Mouse (Mus musculus): ENCODE results near the gene Myh9.
"Not testable (repeated sequence)": the region's sequence is repeated elsewhere in the genome, so short reads cannot be mapped to it uniquely, and the experiment has no call there.

Gene Myh9

DNA sequence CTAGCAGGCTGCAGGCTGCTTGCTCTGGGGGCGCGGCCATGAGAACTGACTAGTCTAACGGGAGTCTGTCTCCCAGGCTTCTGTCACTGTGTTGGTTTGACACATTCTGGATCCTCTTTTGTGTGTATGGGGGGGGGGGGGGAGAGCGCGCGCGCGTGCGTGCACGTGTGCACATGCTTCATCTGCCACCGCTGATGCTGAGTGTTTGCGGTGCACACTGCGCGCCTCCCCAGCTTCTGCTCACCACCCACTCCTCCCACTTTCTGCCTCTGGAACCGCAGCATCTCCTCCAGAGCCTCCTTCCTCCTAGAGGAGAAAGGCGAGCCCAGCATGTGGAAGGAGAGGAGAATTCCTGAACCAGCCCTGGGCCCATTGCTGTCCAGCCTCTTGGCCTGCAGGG lies 81.9 kb downstream of the Myh9 start:
- DNase-seq (ENCODE audit: low read depth in 1 of 2, low spot score in 2 of 2) = no peak

DNA sequence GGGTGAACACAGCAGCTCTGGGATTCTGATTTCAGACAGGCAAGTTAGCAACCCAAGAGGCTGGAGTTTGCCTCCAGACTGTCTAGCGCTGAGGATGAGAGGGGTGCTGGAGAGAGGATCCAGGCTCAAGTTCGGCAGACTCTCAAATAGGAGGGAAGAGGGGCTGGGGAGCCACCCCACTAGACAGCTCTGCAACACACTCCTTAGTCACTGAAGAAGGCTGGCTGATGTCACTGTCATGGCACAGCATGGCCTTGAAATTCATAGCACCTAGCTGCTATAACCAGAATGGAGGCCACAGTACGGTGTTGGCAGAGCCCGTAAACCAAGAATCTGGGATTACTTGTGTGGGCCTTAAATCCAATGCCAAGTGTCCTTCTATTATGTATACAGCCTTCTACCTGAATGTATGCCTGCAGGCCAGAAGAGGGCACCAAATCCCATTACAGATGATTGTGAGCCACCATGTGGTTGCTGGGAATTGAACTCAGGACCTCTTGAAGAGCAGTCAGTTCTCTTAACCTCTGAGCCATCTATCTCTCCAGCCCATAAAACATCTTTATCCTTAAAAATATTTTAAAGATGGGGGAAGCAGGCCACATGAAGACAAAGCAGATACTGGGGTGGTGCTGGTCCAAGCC lies 84.3 kb downstream of the Myh9 start:
- DNase-seq (ENCODE audit: low read depth in 1 of 2, low spot score in 2 of 2) = no peak

DNA sequence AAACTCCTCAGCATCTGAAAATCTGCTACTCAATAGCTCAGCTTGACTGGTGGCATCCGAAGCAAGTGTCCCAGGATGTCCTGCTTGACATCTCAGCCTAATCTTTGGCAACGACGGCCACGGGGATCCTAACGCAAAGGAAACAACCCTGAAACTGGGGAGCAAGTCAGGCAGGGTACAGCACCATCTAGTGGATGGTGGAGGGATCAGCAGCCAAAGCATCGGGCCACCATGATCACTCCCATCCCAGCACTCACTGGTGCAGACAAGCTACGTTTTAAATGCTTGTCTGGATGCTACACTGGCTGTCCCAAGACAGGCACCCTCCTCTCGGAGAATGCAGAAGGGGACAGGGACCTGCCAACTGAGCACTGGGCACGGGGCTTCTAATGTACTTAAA lies 85.1 kb downstream of the Myh9 start, which contains the start of gene Apol8:
TSS of gene Apol8 (minus strand) at position 156 of the 400 bp plus-strand sequence.
- peak; percentile 37 to 40 for DNase-seq (ENCODE audit: low read depth in 1 of 2, low spot score in 2 of 2)

DNA sequence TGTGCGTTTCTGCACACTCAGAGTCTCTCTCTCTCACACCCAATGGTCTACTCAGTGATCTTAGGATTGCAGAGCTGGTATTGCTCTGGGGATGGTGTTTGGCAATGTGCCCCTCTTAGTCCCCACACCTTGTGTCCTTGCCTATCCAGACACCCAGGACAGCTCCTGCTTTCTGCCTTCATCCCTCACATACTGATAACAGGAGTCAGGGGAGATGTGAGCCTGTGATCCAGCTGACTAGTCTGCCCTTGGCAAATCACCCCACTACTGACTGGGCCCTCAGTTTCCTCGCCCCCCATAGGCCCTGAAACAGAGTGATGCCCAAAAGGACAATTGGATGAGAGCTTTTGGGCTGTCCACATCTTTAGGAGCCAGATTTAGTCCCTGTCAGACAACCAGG lies 85.9 kb downstream of the Myh9 start:
- DNase-seq (ENCODE audit: low read depth in 1 of 2, low spot score in 2 of 2) = no peak

- no peak for DNase-seq (ENCODE audit: low read depth in 1 of 2, low spot score in 2 of 2)
These were observed 86.8 kb downstream of the Myh9 start for GRCm38 (mm10) chr15:77755132-77755531.

DNA sequence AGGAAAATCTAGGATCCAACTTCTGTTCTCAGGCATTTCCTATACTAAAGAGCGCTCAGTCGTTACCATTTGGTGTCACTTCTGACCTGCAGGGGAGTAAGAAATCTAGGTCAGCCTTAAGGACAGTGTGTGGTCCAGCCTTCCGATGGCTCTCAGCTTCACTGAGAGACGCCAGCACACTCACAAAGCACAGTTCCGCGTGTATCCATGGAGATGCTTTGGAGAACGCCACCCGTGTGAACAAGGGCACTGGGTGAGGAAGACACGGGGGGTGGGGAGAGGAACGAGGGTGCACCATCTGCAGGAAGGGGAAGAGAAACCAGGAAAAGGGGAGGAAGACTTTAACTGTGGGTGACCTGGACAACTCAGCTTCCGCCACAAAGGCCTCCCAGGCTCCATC lies 89.5 kb downstream of the Myh9 start:
- no peak for DNase-seq (ENCODE audit: low read depth in 1 of 2, low spot score in 2 of 2)

- no peak for DNase-seq (ENCODE audit: low read depth in 1 of 2, low spot score in 2 of 2)
These were observed 91.5 kb downstream of the Myh9 start for GRCm38 (mm10) chr15:77750461-77750860.

DNA sequence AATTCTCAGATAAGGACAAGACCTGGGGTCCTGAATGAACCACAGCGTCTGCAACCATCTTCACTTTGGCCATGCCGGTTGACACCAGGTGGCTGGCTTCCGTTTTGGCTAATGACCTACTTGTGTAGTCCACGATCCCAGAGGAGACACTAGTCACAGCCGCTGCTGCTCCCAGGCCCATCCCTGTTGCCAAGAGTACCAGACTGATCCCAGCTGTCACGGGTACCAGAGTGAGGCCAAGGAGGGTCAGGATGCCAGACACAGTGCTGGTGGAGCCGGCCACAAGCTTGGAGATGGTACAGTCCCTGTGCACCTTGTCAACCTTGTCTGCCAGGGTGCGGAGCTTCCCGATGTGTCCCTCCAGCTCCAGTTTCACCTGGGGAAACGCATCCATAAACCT lies 92.3 kb downstream of the Myh9 start:
- no peak for DNase-seq (ENCODE audit: low read depth in 1 of 2, low spot score in 2 of 2)

- no peak for DNase-seq (ENCODE audit: low read depth in 1 of 2, low spot score in 2 of 2)
These were observed 93.6 kb downstream of the Myh9 start for GRCm38 (mm10) chr15:77748414-77748813.

GRCm38 (mm10) chr15:77746326-77746725 lies 95.6 kb downstream of the Myh9 start:
- no peak for DNase-seq (ENCODE audit: low read depth in 1 of 2, low spot score in 2 of 2)

DNA sequence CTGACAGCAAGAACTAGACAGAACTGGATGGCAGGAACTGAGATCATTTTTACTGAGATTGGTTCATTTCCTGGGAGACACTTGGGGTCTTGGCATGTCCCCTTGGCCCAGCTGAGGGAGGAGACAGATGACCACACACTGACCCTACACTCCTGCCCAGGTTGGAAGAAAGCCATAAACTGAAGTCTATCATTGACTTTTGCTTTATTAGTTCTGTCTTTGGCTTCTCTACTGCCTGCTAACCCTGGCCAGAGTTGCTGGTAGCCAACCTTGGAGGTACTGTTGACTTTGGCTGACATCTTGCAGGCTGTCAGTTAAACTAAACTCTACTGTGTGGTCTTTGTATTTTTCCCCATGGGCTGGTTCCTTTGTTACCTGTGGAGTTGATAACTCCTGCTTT lies 96.9 kb downstream of the Myh9 start:
- no peak for DNase-seq (ENCODE audit: low read depth in 1 of 2, low spot score in 2 of 2)

- no peak for DNase-seq (ENCODE audit: low read depth in 1 of 2, low spot score in 2 of 2)
These were observed 97.3 kb downstream of the Myh9 start for GRCm38 (mm10) chr15:77744632-77745031.

GRCm38 (mm10) chr15:77741556-77741955 lies 100.4 kb downstream of the Myh9 start:
- DNase-seq (ENCODE audit: low read depth in 1 of 2, low spot score in 2 of 2) = not testable (repeated sequence)

DNA sequence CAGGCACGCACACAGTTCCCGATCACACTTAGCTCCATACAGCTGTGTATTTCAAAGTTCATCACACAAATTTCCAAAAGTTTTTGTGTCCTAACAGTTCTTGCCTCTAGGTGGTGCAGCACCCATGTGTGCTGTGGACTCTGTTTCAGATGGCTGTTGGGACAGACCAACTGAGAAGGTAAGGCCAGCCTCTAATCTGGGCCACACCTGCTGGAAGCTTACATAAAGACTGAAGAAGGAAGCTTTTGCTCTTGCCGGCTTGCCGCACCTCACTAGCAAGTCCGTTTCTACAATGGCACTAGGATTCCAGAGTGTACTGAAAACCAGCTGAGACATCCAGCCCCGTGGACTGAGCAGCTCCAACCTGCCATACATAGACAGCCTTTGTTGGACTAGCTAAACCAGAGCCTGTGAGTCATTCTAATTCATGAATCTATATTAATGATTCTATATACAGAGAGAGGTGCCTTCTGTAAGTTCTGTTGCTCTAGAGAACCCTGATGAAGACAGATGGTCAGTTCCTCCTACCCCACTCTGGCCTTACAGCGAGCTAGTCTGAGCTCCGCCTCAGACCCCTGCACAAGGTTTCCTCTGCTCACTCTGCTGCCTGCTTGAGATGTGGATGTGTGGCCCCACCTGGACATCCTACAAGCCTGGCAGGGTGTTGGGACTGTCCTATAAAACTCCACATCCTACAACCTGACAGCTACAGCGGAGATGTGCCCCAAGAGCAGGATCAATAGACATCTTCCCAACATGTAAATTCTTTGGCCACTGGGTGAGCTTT lies 101.3 kb downstream of the Myh9 start:
- no peak for DNase-seq (ENCODE audit: low read depth in 1 of 2, low spot score in 2 of 2)

DNA sequence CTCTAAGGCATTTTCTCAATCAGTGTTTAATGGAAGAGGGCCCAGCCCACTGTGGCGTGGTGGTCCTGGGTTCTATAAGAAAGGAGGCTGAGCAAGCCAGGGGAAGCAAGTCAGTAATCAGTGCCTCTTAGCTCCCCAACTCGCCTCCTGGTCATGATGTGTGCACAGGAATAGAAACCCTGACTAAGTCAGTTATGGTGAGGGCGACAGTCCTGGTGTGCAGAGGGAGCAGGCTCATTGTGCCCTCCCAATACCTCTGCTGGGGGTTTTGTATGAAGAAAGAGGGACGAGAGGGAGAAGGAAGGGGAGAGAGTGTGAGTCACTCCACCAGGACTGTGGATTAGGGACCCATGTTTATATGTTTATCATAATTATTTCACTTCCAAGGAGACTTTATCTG lies 108.1 kb downstream of the Myh9 start:
- not testable (repeated sequence) for DNase-seq (ENCODE audit: low read depth in 1 of 2, low spot score in 2 of 2)

DNA sequence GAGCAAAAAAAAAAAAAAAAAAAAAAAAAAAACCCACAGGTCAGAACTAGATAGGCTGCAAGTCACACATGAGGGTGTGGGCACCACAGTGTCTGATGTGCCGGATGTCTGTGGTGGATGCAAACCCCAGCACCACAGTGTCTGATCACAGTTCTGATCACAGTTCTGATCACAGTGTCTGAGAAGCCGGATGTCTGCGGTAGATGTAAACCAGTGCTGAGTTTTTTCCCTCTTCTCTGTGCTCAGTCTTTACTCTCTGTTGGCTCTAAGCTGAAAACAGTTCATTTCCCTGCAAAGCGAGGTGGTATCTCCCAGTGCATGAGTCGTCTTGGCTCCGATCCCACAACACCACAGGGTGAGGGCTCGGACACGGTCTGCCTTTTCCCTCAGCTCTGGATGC lies 108.6 kb downstream of the Myh9 start:
- DNase-seq (ENCODE audit: low read depth in 1 of 2, low spot score in 2 of 2) = not testable (repeated sequence)

GRCm38 (mm10) chr15:77732851-77733250 lies 109.1 kb downstream of the Myh9 start:
- not testable (repeated sequence) for DNase-seq (ENCODE audit: low read depth in 1 of 2, low spot score in 2 of 2)

- DNase-seq (ENCODE audit: low read depth in 1 of 2, low spot score in 2 of 2) = no peak
These were observed 110.4 kb downstream of the Myh9 start for GRCm38 (mm10) chr15:77731605-77732004.

DNA sequence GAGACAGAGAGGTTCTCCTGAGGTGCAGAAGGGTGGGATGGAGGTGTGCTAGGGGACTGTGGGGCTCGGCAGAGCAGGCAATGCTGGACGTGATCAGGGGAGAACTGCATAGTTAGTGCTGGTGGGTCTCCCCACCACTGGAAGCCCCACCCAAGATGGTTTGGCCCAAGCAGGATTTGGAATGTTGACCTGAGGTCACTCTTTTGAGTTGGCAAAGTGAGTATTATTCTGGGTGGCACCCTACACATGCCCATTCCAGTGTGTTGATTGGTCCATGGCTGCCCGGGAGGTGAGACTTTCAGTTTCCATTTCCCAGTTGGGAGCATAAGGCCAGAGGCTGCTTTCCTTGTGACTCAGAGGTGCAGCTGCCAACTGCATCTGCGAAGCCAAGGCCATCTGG lies 113.2 kb downstream of the Myh9 start, which contains the start of gene Apol9b:
TSS of gene Apol9b (plus strand) at position 301 of the 400 bp plus-strand sequence.
- DNase-seq (ENCODE audit: low read depth in 1 of 2, low spot score in 2 of 2) = not testable (repeated sequence)

GRCm38 (mm10) chr15:77727745-77728144 lies 114.2 kb downstream of the Myh9 start:
- not testable (repeated sequence) for DNase-seq (ENCODE audit: low read depth in 1 of 2, low spot score in 2 of 2)

- not testable (repeated sequence) for DNase-seq (ENCODE audit: low read depth in 1 of 2, low spot score in 2 of 2)
These were observed 114.8 kb downstream of the Myh9 start for GRCm38 (mm10) chr15:77727139-77727538.

DNA sequence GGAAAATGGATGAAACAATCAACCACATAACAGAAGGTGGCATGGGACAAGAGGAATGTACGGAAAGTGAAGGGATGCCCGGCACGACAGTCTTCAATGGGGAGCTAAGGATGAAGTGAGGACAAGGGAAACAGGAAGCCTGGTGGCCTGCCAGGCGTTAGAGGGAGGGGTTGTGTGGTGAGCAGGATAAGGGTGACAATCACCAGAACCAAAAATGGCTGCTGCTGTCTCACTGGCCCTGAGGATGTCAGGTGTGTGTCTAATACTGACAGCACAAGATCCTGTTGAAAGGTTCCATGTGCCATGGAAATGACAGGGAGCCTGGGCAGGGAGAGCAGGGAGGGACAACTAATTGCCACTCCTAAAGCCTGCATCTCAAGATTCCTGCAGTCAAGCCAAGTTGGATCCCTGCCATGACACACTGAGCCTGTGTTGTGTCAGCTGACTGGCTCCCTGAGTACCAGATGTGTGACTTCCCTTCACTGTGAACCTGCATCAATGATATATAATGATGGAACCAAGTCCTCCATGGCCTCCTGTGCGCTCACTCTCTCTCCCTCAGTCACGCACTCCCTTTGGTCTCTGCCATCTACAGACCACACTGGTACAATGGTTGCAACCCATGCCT lies 116.5 kb downstream of the Myh9 start:
- not testable (repeated sequence) for DNase-seq (ENCODE audit: low read depth in 1 of 2, low spot score in 2 of 2)
